Mouse (Mus musculus): ENCODE measurements around the gene Sh3bgr. TPM values are rescaled to one million over a fixed set of nuclear protein-coding genes. Genes with fewer than 3 reads are reported as not detected.

Gene Sh3bgr
- 1.5 and 2.3 TPM in 2 replicates for polyA plus RNA-seq (2015; fragmentation: Nextera tagmentation; extraction: Ambion mirVana)

DNA sequence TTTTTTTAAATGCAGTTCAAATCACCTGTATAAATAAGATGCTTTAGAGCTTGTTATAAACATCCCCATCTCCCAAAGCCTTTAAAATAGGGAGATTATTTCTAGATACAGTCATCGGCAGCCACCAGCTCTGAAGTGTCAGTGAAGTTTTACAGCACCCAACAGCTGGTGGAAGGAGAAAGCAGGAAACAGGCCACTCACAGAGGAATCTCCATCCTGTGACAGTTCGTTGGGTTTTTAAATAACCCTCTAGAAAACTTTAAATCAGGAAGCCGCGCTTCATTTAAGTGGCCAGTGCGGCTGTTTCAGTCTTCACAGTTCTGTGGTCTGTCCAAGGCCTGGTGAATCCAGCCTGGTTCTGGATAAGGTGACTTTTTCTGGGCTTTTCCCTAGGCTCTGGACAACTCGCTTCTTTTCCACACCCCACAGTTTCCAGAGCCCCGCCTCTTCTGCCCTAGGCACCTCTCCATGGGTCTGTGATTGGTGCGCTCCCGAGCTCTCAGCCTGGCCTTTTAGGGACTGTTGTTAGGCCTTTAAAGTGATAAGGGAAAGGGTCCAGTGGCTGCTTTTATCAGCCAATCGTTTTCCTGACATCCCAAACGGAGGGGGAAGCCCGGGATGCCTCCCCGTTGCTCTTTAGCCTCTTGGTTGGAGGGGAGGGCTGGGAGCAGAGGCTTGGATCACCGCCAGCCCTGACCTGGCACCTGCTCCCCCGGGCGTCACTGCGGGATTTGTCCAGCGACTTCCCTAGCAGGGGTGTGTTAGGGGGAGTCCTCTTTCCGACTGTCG, at the start of gene Sh3bgr:
Gene Sh3bgr (plus strand): TSS at position 538 of the 789 bp plus-strand sequence.
- no peaks in the 10 kb centered on the region for H3K27me3 ChIP-seq (ENCODE audit: control insufficient read depth, insufficient read depth, low read depth, low read length)
- H3K4me3 ChIP-seq (ENCODE audit: low read depth, low read length), result peak within 1 kb of the TSS; percentile 5; the same call in 1 of the 2 replicates
- no peak within 1 kb of the TSS for H3K27ac ChIP-seq (ENCODE audit: low read length)
- H3K4me1 ChIP-seq (ENCODE audit: control insufficient read depth, insufficient read depth, low read length), result peaks cover 8% of the 10 kb centered on the region
- 0 out of 2 replicates have a peak within 1 kb of the TSS, but pooled peaks have one; percentile 0 for H3K9ac ChIP-seq (ENCODE audit: low read depth, low read length)
- H3K4me2 ChIP-seq (ENCODE audit: low read length), result peak within 1 kb of the TSS; percentile 47
- no peaks in the 10 kb centered on the region for H3K9me3 ChIP-seq (replicated peaks; ENCODE audit: control insufficient read depth, low read length, poor library complexity, severe bottlenecking)
- ATAC-seq, result no peak
- WGBS, result 8% methylated on average over 20 of the region's 20 CpGs
- no peaks in the 10 kb centered on the region for H3K36me3 ChIP-seq (ENCODE audit: control insufficient read depth, insufficient read depth, low read length)

DNA sequence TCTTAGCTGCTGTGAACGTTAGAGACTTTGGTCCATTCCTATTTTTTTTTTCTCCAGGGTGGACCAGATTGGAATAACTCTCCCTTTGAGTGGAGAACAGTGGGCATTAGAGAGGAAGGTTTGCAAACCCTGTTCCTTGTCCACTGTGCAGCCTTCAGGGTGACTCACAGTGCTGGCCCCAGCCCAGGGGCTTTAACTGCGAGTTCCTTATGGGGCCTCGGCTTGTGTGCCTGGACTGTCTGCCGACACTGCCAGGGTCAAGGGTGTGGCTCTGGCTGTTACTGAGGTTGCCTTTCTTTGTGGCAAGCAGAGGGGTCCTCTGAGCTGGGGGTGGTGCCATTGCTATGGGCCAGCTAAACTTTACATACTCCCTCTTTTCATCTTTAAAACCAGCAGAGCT, 49.3 kb upstream of the Sh3bgr start:
- peaks cover 12% of the 10 kb centered on the region; the same call in 1 of the 2 replicates for H3K36me3 ChIP-seq (ENCODE audit: control insufficient read depth, insufficient read depth, low read length)
- no peak for ATAC-seq
- H3K4me1 ChIP-seq (ENCODE audit: control insufficient read depth, insufficient read depth, low read length), result peaks cover 14% of the 10 kb centered on the region
- no peak overlapping the region for H3K4me3 ChIP-seq (ENCODE audit: low read depth, low read length)
- H3K27me3 ChIP-seq (ENCODE audit: control insufficient read depth, insufficient read depth, low read depth, low read length), result no peaks in the 10 kb centered on the region
- H3K9ac ChIP-seq (ENCODE audit: low read depth, low read length), result no peak overlapping the region
- H3K4me2 ChIP-seq (ENCODE audit: low read length), result no peak overlapping the region
- H3K27ac ChIP-seq (ENCODE audit: low read length), result no peak overlapping the region
- 80% methylated on average over 4 of the region's 4 CpGs for WGBS
- H3K9me3 ChIP-seq (replicated peaks; ENCODE audit: control insufficient read depth, low read length, poor library complexity, severe bottlenecking), result no peaks in the 10 kb centered on the region

DNA sequence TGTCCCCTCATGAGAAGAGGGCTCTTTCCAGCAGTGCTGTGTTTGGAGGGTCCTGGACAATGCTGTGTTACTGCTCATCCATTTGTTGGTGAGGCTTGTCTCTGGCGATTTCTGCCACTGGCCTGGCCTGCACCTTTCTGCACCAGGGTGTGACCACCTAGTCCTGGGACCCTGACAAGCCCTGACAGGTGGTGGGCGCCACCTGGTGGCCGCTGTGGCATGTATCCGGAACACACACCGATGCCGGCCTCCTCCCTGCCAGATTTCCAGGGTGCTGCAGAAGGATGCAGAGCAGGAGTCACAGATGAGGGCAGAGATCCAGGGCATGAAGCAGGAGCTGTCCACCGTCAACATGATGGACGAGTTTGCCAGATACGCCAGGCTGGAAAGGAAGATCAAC, 48.7 kb upstream of the Sh3bgr start:
- Histone ChIP-seq H3K27me3 (ENCODE audit: control insufficient read depth, insufficient read depth, low read depth, low read length) (no peaks in the 10 kb centered on the region), H3K4me2 (ENCODE audit: low read length) (no peak overlapping the region), H3K27ac (ENCODE audit: low read length) (no peak overlapping the region), H3K9ac (ENCODE audit: low read depth, low read length) (no peak overlapping the region), H3K9me3 (replicated peaks; ENCODE audit: control insufficient read depth, low read length, poor library complexity, severe bottlenecking) (no peaks in the 10 kb centered on the region), H3K4me1 (ENCODE audit: control insufficient read depth, insufficient read depth, low read length) (peaks cover 9% of the 10 kb centered on the region), H3K4me3 (ENCODE audit: low read depth, low read length) (no peak overlapping the region), H3K36me3 (ENCODE audit: control insufficient read depth, insufficient read depth, low read length) (peaks cover 15% of the 10 kb centered on the region)
- WGBS, result 16% methylated on average over 9 of the region's 9 CpGs
- peak; percentile 46; the same call in 1 of the 2 replicates for ATAC-seq

DNA sequence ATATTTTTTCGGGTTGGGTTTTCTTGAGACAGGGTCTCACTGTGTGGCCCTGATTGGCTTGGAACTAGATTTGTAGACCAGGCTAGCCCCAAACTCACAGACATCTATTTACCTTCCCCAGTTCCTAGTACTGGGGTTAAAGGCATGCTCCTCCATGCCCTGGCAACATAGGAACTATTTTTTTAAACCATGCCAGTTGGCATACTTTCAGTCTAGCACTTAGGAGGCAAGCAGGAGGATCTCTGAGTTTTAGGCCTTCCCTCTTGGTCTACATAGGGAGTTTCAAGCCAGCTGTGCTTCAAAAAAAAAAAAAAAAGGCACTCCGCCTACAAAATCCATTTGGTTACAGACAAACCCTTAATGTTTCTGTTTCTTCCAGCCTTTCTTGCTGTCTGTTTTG, 45.8 kb upstream of the Sh3bgr start:
- 91% methylated on average over 2 of the region's 2 CpGs for WGBS
- no peak for ATAC-seq

DNA sequence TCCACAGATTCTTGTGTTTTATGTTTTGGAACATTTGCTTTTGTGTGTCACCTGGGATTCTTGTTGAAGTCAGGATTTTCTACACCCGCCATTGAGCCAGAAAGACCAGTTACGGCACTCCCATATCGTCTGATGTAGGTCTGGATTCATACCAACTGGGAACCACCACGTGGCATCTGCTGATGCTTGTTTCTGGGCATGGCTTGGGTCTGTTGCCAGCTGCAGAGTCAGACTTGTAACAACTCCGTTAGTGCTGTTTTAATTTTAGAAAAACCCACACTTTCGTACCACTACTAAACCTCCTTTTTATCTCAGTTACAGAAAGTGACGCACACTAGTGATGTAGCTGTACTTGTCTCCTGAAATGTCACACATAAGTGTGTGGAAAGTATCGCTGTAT, 44.2 kb upstream of the Sh3bgr start:
- Histone ChIP-seq H3K9me3 (replicated peaks; ENCODE audit: control insufficient read depth, low read length, poor library complexity, severe bottlenecking) (no peaks in the 10 kb centered on the region), H3K9ac (ENCODE audit: low read depth, low read length) (no peak overlapping the region), H3K4me3 (ENCODE audit: low read depth, low read length) (no peak overlapping the region), H3K4me1 (ENCODE audit: control insufficient read depth, insufficient read depth, low read length) (peaks cover 10% of the 10 kb centered on the region), H3K4me2 (ENCODE audit: low read length) (no peak overlapping the region), H3K27ac (ENCODE audit: low read length) (no peak overlapping the region), H3K36me3 (ENCODE audit: control insufficient read depth, insufficient read depth, low read length) (peaks cover 18% of the 10 kb centered on the region), H3K27me3 (ENCODE audit: control insufficient read depth, insufficient read depth, low read depth, low read length) (no peaks in the 10 kb centered on the region)
- ATAC-seq, result no peak
- 92% methylated on average over 8 of the region's 8 CpGs for WGBS

More for the DNA sequence above, 45.8 kb upstream of the Sh3bgr start:
- Histone ChIP-seq H3K27ac (ENCODE audit: low read length) (no peak overlapping the region), H3K9me3 (replicated peaks; ENCODE audit: control insufficient read depth, low read length, poor library complexity, severe bottlenecking) (no peaks in the 10 kb centered on the region), H3K36me3 (ENCODE audit: control insufficient read depth, insufficient read depth, low read length) (peaks cover 18% of the 10 kb centered on the region), H3K4me3 (ENCODE audit: low read depth, low read length) (no peak overlapping the region), H3K27me3 (ENCODE audit: control insufficient read depth, insufficient read depth, low read depth, low read length) (no peaks in the 10 kb centered on the region), H3K4me2 (ENCODE audit: low read length) (no peak overlapping the region), H3K4me1 (ENCODE audit: control insufficient read depth, insufficient read depth, low read length) (peaks cover 5% of the 10 kb centered on the region), H3K9ac (ENCODE audit: low read depth, low read length) (no peak overlapping the region)

DNA sequence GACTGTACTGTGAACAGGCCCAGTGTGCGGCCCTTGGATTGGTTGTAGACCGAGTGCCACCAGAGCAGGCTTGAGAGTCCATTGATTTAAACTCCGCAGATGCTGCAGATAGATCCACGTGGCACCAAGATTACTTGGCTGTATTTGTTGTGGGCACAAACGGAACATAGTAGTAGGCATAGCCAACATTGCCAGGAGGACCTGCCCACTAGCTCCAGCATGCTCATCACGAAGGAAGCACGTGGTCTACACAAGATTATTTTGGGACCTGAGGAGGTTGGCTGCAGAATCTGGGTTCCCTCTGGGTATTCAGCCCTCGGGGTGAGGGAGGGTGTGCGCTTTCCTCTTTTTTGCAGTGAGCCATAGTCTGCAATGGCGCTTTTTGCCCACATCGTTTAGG, 43.1 kb upstream of the Sh3bgr start:
- no peaks in the 10 kb centered on the region for H3K9me3 ChIP-seq (replicated peaks; ENCODE audit: control insufficient read depth, low read length, poor library complexity, severe bottlenecking)
- H3K27ac ChIP-seq (ENCODE audit: low read length), result no peak overlapping the region
- H3K4me2 ChIP-seq (ENCODE audit: low read length), result no peak overlapping the region
- H3K4me3 ChIP-seq (ENCODE audit: low read depth, low read length), result no peak overlapping the region
- peaks cover 18% of the 10 kb centered on the region for H3K36me3 ChIP-seq (ENCODE audit: control insufficient read depth, insufficient read depth, low read length)
- H3K9ac ChIP-seq (ENCODE audit: low read depth, low read length), result no peak overlapping the region
- whole genome bisulfite sequencing, result 91% methylated on average over 11 of the region's 11 CpGs
- no peaks in the 10 kb centered on the region for H3K27me3 ChIP-seq (ENCODE audit: control insufficient read depth, insufficient read depth, low read depth, low read length)
- H3K4me1 ChIP-seq (ENCODE audit: control insufficient read depth, insufficient read depth, low read length), result peaks cover 10% of the 10 kb centered on the region
- ATAC-seq, result no peak

DNA sequence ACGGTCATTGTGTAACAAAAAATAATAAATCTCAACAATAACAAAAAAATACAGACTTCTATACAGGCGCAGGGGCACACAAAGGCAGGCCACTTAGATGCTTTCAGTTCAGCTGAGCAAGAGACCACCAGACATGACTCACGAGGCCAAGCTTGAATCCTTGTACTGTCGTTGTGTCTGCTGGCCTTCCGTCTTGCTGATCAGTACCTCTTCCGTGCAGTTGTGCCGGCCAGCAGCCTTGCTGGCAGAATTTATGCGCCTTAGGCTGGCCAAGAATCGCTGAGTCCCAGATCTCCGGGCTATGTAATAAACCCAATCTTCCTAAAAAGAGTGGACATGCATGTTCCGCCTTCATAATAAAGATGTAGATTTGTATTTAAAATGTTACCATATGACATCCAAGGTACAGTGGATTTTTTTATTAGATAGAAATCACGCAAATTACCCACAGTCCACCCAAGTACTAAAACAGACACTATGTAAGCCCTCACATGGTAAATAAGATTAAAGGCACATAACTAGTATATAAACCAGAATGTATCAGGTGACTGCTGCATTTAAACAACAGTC, 41.7 kb upstream of the Sh3bgr start:
- Histone ChIP-seq H3K27me3 (ENCODE audit: control insufficient read depth, insufficient read depth, low read depth, low read length) (no peaks in the 10 kb centered on the region), H3K27ac (ENCODE audit: low read length) (peak overlapping the region; percentile 81), H3K9me3 (replicated peaks; ENCODE audit: control insufficient read depth, low read length, poor library complexity, severe bottlenecking) (no peaks in the 10 kb centered on the region)

DNA sequence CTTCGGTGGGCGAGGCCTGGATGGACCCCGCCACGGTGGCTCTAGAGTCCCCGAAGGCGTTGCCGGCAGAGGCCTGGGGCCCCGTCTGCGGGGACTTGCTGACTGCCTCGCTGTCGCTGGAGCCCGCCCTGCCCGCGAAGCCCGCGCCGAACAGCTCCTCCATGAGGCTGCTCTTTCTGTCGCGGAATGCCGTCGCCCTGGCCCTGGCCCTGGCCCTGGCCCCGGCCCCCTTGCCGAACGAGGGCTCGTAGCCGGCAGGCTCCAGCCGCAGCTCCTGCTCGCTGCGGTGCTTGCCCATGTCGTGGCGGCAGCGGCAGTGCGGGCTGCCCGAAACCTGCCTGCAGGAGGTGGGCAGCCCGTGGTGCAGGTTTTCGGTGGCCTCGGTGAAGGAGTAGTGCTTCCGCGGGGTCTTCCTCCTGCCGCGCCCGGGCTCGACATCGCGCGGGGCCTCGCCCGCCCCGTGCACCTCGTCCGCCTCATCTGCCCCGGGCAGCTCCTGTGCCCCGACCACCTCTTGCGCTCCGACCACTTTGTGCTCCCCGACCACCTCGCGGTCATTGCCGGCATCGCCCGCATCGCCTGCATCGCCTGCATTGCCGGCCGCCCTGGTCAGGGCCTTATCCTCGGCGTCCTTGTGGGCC, 41.0 kb upstream of the Sh3bgr start:
- Histone ChIP-seq H3K27ac (ENCODE audit: low read length) (peak overlapping the region; percentile 81), H3K9me3 (replicated peaks; ENCODE audit: control insufficient read depth, low read length, poor library complexity, severe bottlenecking) (no peaks in the 10 kb centered on the region), H3K9ac (ENCODE audit: low read depth, low read length) (peak overlapping the region; percentile 90), H3K36me3 (ENCODE audit: control insufficient read depth, insufficient read depth, low read length) (peaks cover 10% of the 10 kb centered on the region; the same call in 1 of the 2 replicates), H3K4me2 (ENCODE audit: low read length) (peak overlapping the region; percentile 96), H3K4me3 (ENCODE audit: low read depth, low read length) (peak overlapping the region; percentile 50), H3K27me3 (ENCODE audit: control insufficient read depth, insufficient read depth, low read depth, low read length) (no peaks in the 10 kb centered on the region), H3K4me1 (ENCODE audit: control insufficient read depth, insufficient read depth, low read length) (peaks cover 10% of the 10 kb centered on the region)
- under 1% methylated on average over 65 of the region's 67 CpGs for WGBS
- peak; percentile 86 for ATAC-seq

More for the DNA sequence above, 41.7 kb upstream of the Sh3bgr start:
- H3K9ac ChIP-seq (ENCODE audit: low read depth, low read length), result peak overlapping the region; percentile 90
- peak overlapping the region; percentile 50 for H3K4me3 ChIP-seq (ENCODE audit: low read depth, low read length)
- 51% methylated on average over 12 of the region's 12 CpGs for WGBS
- H3K4me1 ChIP-seq (ENCODE audit: control insufficient read depth, insufficient read depth, low read length), result peaks cover 10% of the 10 kb centered on the region
- H3K4me2 ChIP-seq (ENCODE audit: low read length), result peak overlapping the region; percentile 96
- peak; percentile 32; the same call in 1 of the 2 replicates for ATAC-seq
- H3K36me3 ChIP-seq (ENCODE audit: control insufficient read depth, insufficient read depth, low read length), result peaks cover 15% of the 10 kb centered on the region

Measured in midbrain, embryonic 16.5 days (tissue).